25 mouse cellular contexts compared by ENCODE assay signal in genomic region chr8:47742372-47742771, GRCm38 (mm10). TPM values are rescaled to one million over a fixed set of nuclear protein-coding genes. Genes with fewer than 3 reads are reported as not detected.
DNase-seq lines count a peak whose midpoint lies in the region; ATAC-seq and TF ChIP-seq lines count a peak whose summit lies in the region.
"Had no signal": no experiment of that assay in that cellular context is flagged by ENCODE, and none has a peak within 500 bp of the region (broad histone marks: within the 10 kb centered on the region; RNA-seq: fewer than 3 reads in every experiment).

No protein-coding gene starts in this region.

- ATAC-seq in lung, postnatal 0 days, result no peak
- ATAC-seq in limb, embryonic 13.5 days (ENCODE audit: low FRiP score, low read depth), result no peak
- ATAC-seq in midbrain, embryonic 14.5 days (ENCODE audit: low FRiP score, low TSS enrichment), result no peak
- no peak for ATAC-seq in neural tube, embryonic 15.5 days (ENCODE audit: low FRiP score)
- no peak for ATAC-seq in cerebellum, adult (ENCODE audit: insufficient number of reproducible peaks, low FRiP score, low TSS enrichment)
- ATAC-seq: activated CD4-positive, CD25-positive, alpha-beta regulatory T cell, adult 4 months; hindbrain, embryonic 16.5 days; intestine, embryonic 16.5 days; liver, postnatal 0 days had no signal

- no peaks in the 10 kb centered on the region for H3K4me1 ChIP-seq in lung, postnatal 0 days (ENCODE audit: insufficient read depth, low read depth, low read length)
- peaks cover 22% of the 10 kb centered on the region for H3K4me1 ChIP-seq in limb, embryonic 13.5 days
- H3K4me1 ChIP-seq in midbrain, embryonic 14.5 days (ENCODE audit: control insufficient read depth, insufficient read depth, low read length), result 0 out of 2 replicates have a peak, but pooled peaks cover 5% of the 10 kb centered on the region
- peaks cover 15% of the 10 kb centered on the region for H3K4me1 ChIP-seq in neural tube, embryonic 15.5 days
- H3K4me1 ChIP-seq: forebrain, embryonic 12.5 days; heart, embryonic 10.5 days; midbrain, embryonic 12.5 days had no signal

- no peaks in the 10 kb centered on the region for H3K36me3 ChIP-seq in lung, postnatal 0 days (ENCODE audit: insufficient read depth, low read length)
- H3K36me3 ChIP-seq in limb, embryonic 13.5 days, result no peaks in the 10 kb centered on the region
- no peaks in the 10 kb centered on the region for H3K36me3 ChIP-seq in midbrain, embryonic 14.5 days (ENCODE audit: control insufficient read depth, insufficient read depth, low read length)
- H3K36me3 ChIP-seq in neural tube, embryonic 15.5 days, result no peaks in the 10 kb centered on the region
- H3K36me3 ChIP-seq: forebrain, embryonic 12.5 days; heart, embryonic 10.5 days; midbrain, embryonic 12.5 days had no signal

- no peak overlapping the region for H3K4me2 ChIP-seq in lung, postnatal 0 days (replicated peaks; ENCODE audit: low read depth, low read length)
- H3K4me2 ChIP-seq in limb, embryonic 13.5 days (replicated peaks), result no peak overlapping the region
- H3K4me2 ChIP-seq in midbrain, embryonic 14.5 days (ENCODE audit: low read length), result no peak overlapping the region
- H3K4me2 ChIP-seq in neural tube, embryonic 15.5 days, result no peak overlapping the region
- H3K4me2 ChIP-seq: liver, embryonic 11.5 days had no signal

- no peaks in the 10 kb centered on the region for H3K27me3 ChIP-seq in lung, postnatal 0 days (replicated peaks; ENCODE audit: insufficient read depth, low read length)
- H3K27me3 ChIP-seq in limb, embryonic 13.5 days, result peaks cover 10% of the 10 kb centered on the region
- H3K27me3 ChIP-seq in midbrain, embryonic 14.5 days (ENCODE audit: control insufficient read depth, insufficient read depth, low read length), result no peaks in the 10 kb centered on the region
- no peaks in the 10 kb centered on the region for H3K27me3 ChIP-seq in neural tube, embryonic 15.5 days (replicated peaks)
- H3K27me3 ChIP-seq: midbrain, embryonic 12.5 days had no signal

- no peaks in the 10 kb centered on the region for H3K9me3 ChIP-seq in lung, postnatal 0 days (ENCODE audit: low read length)
- no peaks in the 10 kb centered on the region for H3K9me3 ChIP-seq in limb, embryonic 13.5 days
- H3K9me3 ChIP-seq in midbrain, embryonic 14.5 days (ENCODE audit: control insufficient read depth, low read length), result no peaks in the 10 kb centered on the region
- H3K9me3 ChIP-seq in neural tube, embryonic 15.5 days (replicated peaks), result no peaks in the 10 kb centered on the region
- H3K9me3 ChIP-seq: forebrain, embryonic 12.5 days; heart, embryonic 10.5 days; midbrain, embryonic 12.5 days had no signal

- no peak overlapping the region for H3K4me3 ChIP-seq in lung, postnatal 0 days (ENCODE audit: low read depth, low read length)
- no peak overlapping the region for H3K4me3 ChIP-seq in limb, embryonic 13.5 days
- H3K4me3 ChIP-seq in midbrain, embryonic 14.5 days (replicated peaks; ENCODE audit: low read depth, low read length), result no peak overlapping the region
- no peak overlapping the region for H3K4me3 ChIP-seq in neural tube, embryonic 15.5 days (replicated peaks)
- H3K4me3 ChIP-seq: forebrain, embryonic 12.5 days; gastrocnemius, adult 2 months; heart, embryonic 10.5 days; midbrain, embryonic 12.5 days had no signal

- no peak for DNase-seq in lung, postnatal 0 days (ENCODE audit: low spot score)
- no peak for DNase-seq in lung, postnatal 10 days
- DNase-seq in R1 (ENCODE audit: low read depth, low spot score), result peak; percentile 27
- DNase-seq in midbrain, embryonic 14.5 days, result no peak
- DNase-seq: adrenal gland, postnatal 10 days; cerebellum, adult 2 months; cerebellum, postnatal 25 days; embryo, embryonic 11 days; gastrocnemius, adult 2 months; heart, postnatal 4 days; kidney, postnatal 4 days; liver, postnatal 0 days; lung, postnatal 14 days; right cerebral cortex, postnatal 14 days; thymus, postnatal 25 days had no signal

- TF ChIP-seq EP300 in lung, postnatal 0 days (IDR thresholded peaks at IDR 0.05), result no peak

- TF ChIP-seq CTCF in lung, postnatal 0 days (IDR thresholded peaks at IDR 0.05), result peak; percentile 18; the same call in 1 of the 2 replicates

- H3K9ac ChIP-seq in lung, postnatal 0 days (replicated peaks; ENCODE audit: low read depth), result no peak overlapping the region
- H3K9ac ChIP-seq in limb, embryonic 13.5 days, result no peak overlapping the region
- H3K9ac ChIP-seq in midbrain, embryonic 14.5 days (replicated peaks; ENCODE audit: low read length), result no peak overlapping the region
- H3K9ac ChIP-seq in neural tube, embryonic 15.5 days (replicated peaks), result no peak overlapping the region
- H3K9ac ChIP-seq: forebrain, embryonic 12.5 days; liver, postnatal 0 days; midbrain, embryonic 12.5 days had no signal

- 79% methylated on average over 7 of the region's 7 CpGs for WGBS in lung, postnatal 0 days
- 78% methylated on average over 7 of the region's 7 CpGs for WGBS in limb, embryonic 13.5 days
- WGBS in midbrain, embryonic 14.5 days, result 85% methylated on average over 7 of the region's 7 CpGs
- 83% methylated on average over 7 of the region's 7 CpGs for WGBS in neural tube, embryonic 15.5 days

- H3K27ac ChIP-seq in lung, postnatal 0 days (ENCODE audit: low read length), result no peak overlapping the region
- H3K27ac ChIP-seq in limb, embryonic 13.5 days, result peak overlapping the region; percentile 56; the same call in 1 of the 2 replicates
- H3K27ac ChIP-seq in midbrain, embryonic 14.5 days (replicated peaks; ENCODE audit: low read depth, low read length), result no peak overlapping the region
- H3K27ac ChIP-seq in neural tube, embryonic 15.5 days (replicated peaks), result no peak overlapping the region
- H3K27ac ChIP-seq: forebrain, embryonic 12.5 days; midbrain, embryonic 12.5 days had no signal

RNA-seq across cellular contexts. Expression of gene Cdkn2aip, which starts 28.6 kb away (rescaled TPM):
- 22.1 and 23.0 TPM in 2 replicates for polyA plus RNA-seq in lung, postnatal 0 days (2015; fragmentation: Nextera tagmentation; extraction: Ambion mirVana)
- polyA plus RNA-seq in limb, embryonic 13.5 days (2015; fragmentation: Nextera tagmentation; extraction: Ambion mirVana), result 26.5 and 27.9 TPM in 2 replicates
- 36.6 and 37.9 TPM in 2 replicates for polyA plus RNA-seq in midbrain, embryonic 14.5 days (2014; fragmentation: Nextera tagmentation; extraction: Ambion mirVana)
- polyA plus RNA-seq in neural tube, embryonic 15.5 days (2015; fragmentation: Nextera tagmentation; extraction: Ambion mirVana), result 26.9 and 27.4 TPM in 2 replicates
